Mouse (Mus musculus) neural tube, embryonic 11.5 days (tissue): Measurements from ENCODE around the gene Lnpep. TPM values are rescaled to one million over a fixed set of nuclear protein-coding genes. Genes with fewer than 3 reads are reported as not detected.

ENCODE experiments used
- ATAC-seq: fragments of 200-750 bp; cut with Nextera tagmentation; 2 replicates; pipeline ENCODE4 v1.8.0; 2017; ENCODE audit warnings: moderate number of reproducible peaks, mild to moderate bottlenecking, moderate TSS enrichment, moderate library complexity; ENCODE audit not compliant: insufficient read depth, low FRiP score, low TSS enrichment
- DNase-seq: peaks from one replicate; pipeline ENCODE4 v3.0.0-alpha.2; 2015; ENCODE audit warnings: low spot score
- H3K27ac ChIP-seq: fragments of 300-500 bp; sonication (generic); 2 replicates; pipeline ENCODE4 v1.5.1; 2014; ENCODE audit warnings: low read depth, mild to moderate bottlenecking, low read length
- H3K27me3 ChIP-seq: fragments of 300-500 bp; sonication (generic); 2 replicates; pipeline ENCODE4 v1.6.1; 2014; ENCODE audit warnings: mild to moderate bottlenecking, low read length, mixed read lengths; ENCODE audit not compliant: control insufficient read depth, insufficient read depth
- H3K36me3 ChIP-seq: fragments of 300-500 bp; sonication (generic); 2 replicates; pipeline ENCODE4 v1.6.1; 2014; ENCODE audit warnings: mild to moderate bottlenecking, low read length, moderate library complexity, mixed read lengths; ENCODE audit not compliant: control insufficient read depth, insufficient read depth
- H3K4me1 ChIP-seq: fragments of 300-500 bp; sonication (generic); 2 replicates; pipeline ENCODE4 v1.6.1; 2014; ENCODE audit warnings: low read length, mixed read lengths; ENCODE audit not compliant: control insufficient read depth, insufficient read depth
- H3K4me2 ChIP-seq: fragments of 300-500 bp; sonication (generic); 2 replicates; pipeline ENCODE4 v1.6.1; 2014; ENCODE audit warnings: low read depth, mild to moderate bottlenecking, moderate library complexity
- H3K4me3 ChIP-seq: fragments of 300-500 bp; sonication (generic); 2 replicates; pipeline ENCODE4 v1.5.1; 2014; ENCODE audit warnings: low read depth, low read length
- H3K9ac ChIP-seq: fragments of 300-500 bp; sonication (generic); 2 replicates; pipeline ENCODE4 v1.6.1; 2014; ENCODE audit warnings: mild to moderate bottlenecking, low read length
- H3K9me3 ChIP-seq: fragments of 300-500 bp; sonication (generic); 2 replicates; pipeline ENCODE4 v1.6.1; 2016; ENCODE audit warnings: low read length; ENCODE audit not compliant: control insufficient read depth
- WGBS: fragments of 180-500 bp; shearing (Covaris S2); extraction: QIAGEN DNeasy Blood & Tissue Kit; methylation state at CpG from one replicate; pipeline ENCODE4 v1.1.7; 2014; 5-methylcytosine and 5-hydroxymethylcytosine counted together
- polyA plus RNA-seq: library from polyadenylated mRNA; unstranded; fragments of >200 nt; fragmentation: Nextera tagmentation; extraction: Ambion mirVana; gene quantifications from 2 replicates; pipeline ENCODE4 v1.2.1, GENCODE M21; 2014

Gene Lnpep
- polyA plus RNA-seq, 1 experiment from 2014 or later = 6.8 TPM

DNA sequence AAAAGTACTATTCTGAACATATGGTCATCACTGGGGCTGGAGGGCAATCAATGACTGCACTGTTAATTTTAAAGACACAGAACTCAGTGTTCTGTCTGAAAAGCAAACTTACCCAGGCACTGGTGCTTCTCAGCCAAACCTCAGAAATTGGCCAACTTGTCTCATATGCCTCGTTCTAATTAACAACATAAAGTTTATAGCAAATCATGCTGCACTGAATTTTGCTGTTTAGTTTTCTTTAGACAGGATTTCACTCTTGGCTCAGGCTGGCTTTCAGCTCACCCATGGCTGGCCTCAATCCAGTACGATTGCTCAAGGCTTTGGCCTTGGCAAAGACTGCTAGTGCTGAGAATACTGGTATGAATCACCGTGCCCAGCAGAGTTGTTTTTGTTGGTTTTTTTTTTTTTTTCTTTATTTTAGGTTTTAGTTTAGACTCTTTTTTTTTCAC lies 24.0 kb downstream of the Lnpep start:
- no peaks in the 10 kb centered on the region for H3K27me3 ChIP-seq
- no peak overlapping the region for H3K9ac ChIP-seq
- no peaks in the 10 kb centered on the region for H3K36me3 ChIP-seq
- ATAC-seq (no peak), DNase-seq (no peak)
- no peaks in the 10 kb centered on the region for H3K4me1 ChIP-seq
- 76% methylated on average over 3 of the region's 3 CpGs for WGBS
- H3K4me2 ChIP-seq = no peak overlapping the region
- no peaks in the 10 kb centered on the region for H3K9me3 ChIP-seq
- no peak overlapping the region for H3K4me3 ChIP-seq
- no peak overlapping the region for H3K27ac ChIP-seq

DNA sequence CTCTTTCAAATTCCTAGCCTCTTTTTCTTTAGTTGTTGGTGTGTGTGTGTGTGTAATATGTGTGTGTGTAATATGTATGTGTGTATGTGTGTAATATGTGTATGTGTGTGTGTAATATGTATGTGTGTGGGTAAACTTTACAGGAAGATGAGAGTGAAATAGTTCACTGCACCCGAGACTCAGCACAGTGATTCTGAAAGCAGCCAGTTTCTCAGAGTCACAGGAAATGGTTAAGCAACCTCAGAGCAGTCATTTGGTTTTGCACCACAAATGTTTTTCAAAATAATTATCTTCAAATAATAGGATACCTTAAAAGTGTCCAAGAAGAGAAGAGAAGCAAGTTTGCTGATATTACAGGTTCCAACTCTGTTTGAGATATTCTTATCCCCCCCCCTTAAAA lies 24.8 kb downstream of the Lnpep start:
- no peak overlapping the region for H3K4me2 ChIP-seq
- no peak for DNase-seq
- no peaks in the 10 kb centered on the region for H3K27me3 ChIP-seq
- H3K4me3 ChIP-seq = no peak overlapping the region
- no peaks in the 10 kb centered on the region for H3K36me3 ChIP-seq
- no peak for ATAC-seq
- no peaks in the 10 kb centered on the region for H3K9me3 ChIP-seq
- no peak overlapping the region for H3K9ac ChIP-seq
- 83% methylated on average over 1 of the region's 1 CpGs for WGBS
- no peak overlapping the region for H3K27ac ChIP-seq
- no peaks in the 10 kb centered on the region for H3K4me1 ChIP-seq

DNA sequence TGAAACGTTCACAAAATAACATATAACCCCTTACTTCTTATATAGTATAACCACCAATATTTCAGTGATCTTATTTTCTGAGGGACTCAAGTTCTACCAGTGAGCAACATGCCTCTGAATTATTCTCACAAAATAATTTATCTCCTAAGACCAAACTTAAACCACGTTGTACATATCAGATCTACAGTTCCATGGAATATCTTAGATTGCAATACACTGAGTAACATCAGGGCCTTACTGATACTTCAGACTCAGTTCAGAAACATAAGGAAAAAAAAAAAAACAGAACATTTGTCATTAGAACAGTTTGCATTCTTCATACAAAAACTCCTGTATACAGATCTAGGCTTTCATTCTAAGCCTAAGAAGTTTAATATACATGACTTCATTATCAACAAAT lies 26.5 kb downstream of the Lnpep start:
- no peaks in the 10 kb centered on the region for H3K4me1 ChIP-seq
- no peak for DNase-seq
- ATAC-seq = no peak
- H3K36me3 ChIP-seq = no peaks in the 10 kb centered on the region
- 88% methylated on average over 2 of the region's 2 CpGs for WGBS
- no peaks in the 10 kb centered on the region for H3K27me3 ChIP-seq
- no peak overlapping the region for H3K9ac ChIP-seq
- no peak overlapping the region for H3K27ac ChIP-seq
- H3K4me2 ChIP-seq = no peak overlapping the region
- no peaks in the 10 kb centered on the region for H3K9me3 ChIP-seq
- no peak overlapping the region for H3K4me3 ChIP-seq

DNA sequence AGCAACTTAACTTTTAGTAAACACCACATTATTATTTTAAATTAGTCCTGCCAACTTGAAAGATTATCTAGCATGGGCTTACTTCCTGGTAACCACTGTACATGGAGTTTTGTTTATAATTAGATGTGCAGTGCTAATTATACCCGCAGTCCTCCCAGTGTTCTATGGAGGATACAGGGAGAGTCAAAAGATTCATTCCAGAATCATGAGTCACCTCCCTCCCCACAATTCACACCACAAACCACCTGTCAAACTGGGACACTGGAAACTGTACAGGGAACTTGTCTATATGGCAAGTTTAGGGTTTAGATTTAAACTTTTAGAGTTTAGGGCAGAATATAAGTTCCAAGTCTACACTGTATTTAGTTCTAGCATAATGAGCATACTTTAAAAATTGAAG lies 31.9 kb downstream of the Lnpep start:
- Histone ChIP-seq H3K9me3 (no peaks in the 10 kb centered on the region), H3K4me3 (no peak overlapping the region), H3K27ac (no peak overlapping the region), H3K27me3 (no peaks in the 10 kb centered on the region), H3K36me3 (no peaks in the 10 kb centered on the region), H3K4me1 (no peaks in the 10 kb centered on the region), H3K4me2 (no peak overlapping the region), H3K9ac (no peak overlapping the region)
- DNase-seq (no peak), ATAC-seq (no peak)
- WGBS = 95% methylated on average over 1 of the region's 1 CpGs

DNA sequence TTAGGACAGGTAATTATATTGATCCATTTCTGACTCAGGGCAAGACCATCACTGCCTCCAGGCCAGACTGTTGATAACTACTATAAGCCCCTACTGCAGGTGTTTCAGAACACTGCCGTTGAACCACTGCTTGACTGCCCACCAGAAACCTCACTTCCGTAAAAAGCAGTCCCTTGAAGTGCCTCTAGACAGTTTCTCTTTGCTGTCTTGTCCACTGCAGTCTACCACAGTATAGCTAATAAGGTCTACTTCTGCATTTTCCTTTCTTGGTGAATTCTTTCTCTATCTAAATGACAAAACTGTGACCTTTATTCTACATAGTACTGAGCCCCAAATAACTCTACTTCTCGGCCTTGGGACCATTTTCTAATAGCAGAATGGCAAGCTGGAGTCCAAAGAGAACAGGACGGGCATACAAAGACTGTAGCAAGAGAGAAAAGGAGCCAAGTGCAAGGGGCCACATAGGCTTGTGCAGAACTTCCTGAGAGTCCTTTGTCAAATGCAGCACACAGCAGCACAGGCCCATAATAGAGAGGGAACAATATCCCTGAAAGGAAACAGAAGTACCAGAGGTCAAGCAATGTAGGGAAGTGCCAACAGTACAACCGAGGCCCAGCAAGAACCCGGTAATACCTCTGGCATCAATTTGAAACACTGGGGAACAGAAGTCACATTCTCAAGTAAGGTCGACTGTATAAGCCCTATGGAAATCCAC lies 37.4 kb downstream of the Lnpep start:
- H3K9me3 ChIP-seq = no peaks in the 10 kb centered on the region
- no peak overlapping the region for H3K4me3 ChIP-seq
- no peak overlapping the region for H3K27ac ChIP-seq
- DNase-seq = no peak
- no peak overlapping the region for H3K9ac ChIP-seq
- no peak for ATAC-seq
- no peak overlapping the region for H3K4me2 ChIP-seq
- H3K36me3 ChIP-seq = no peaks in the 10 kb centered on the region
- no peaks in the 10 kb centered on the region for H3K27me3 ChIP-seq
- 77% methylated on average over 7 of the region's 7 CpGs for WGBS
- no peaks in the 10 kb centered on the region for H3K4me1 ChIP-seq

DNA sequence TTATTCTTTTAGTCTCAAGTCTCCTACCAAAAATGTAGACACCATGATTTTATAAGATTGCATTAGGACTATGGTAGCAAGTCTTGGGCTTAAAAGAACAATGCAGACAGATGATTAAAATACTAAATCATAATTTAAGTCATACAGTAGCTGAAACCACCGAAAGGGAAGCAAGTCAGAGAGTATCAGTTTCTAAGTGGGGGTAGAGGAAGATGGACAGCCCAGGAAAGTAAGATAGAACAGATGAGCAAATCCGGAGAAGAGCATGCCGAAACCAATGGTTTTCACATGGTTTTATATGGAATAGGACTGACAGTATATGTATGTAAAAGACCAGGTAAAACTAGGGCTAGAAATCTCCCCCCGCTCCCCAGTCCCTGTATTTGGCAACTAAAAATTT lies 39.7 kb downstream of the Lnpep start:
- Histone ChIP-seq H3K9ac (no peak overlapping the region), H3K4me3 (no peak overlapping the region), H3K36me3 (no peaks in the 10 kb centered on the region), H3K27me3 (no peaks in the 10 kb centered on the region), H3K27ac (no peak overlapping the region), H3K4me1 (no peaks in the 10 kb centered on the region), H3K9me3 (no peaks in the 10 kb centered on the region), H3K4me2 (no peak overlapping the region)
- no peak for DNase-seq
- ATAC-seq = no peak
- WGBS = 94% methylated on average over 4 of the region's 4 CpGs

DNA sequence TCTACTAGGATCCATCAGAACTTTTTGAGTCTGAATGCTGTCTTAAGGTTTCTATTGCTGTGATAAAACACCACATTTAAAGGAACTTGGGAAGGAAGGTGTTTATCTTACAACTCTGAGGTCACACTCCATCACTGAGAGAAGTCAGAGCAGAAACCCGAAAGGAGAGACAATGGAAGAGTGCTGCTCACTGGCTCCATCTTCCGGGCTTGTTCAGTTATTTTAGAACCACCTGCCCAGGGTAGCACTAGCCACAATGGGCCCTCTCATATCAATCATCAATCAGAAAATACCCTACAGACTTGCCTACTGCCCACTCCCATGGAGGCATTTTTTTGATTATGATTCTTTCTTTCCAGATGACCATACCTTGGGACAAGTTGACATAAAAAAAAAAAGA lies 41.0 kb downstream of the Lnpep start:
- Histone ChIP-seq H3K4me3 (no peak overlapping the region), H3K4me1 (no peaks in the 10 kb centered on the region), H3K27me3 (no peaks in the 10 kb centered on the region), H3K27ac (no peak overlapping the region), H3K9me3 (no peaks in the 10 kb centered on the region), H3K36me3 (peaks cover 3% of the 10 kb centered on the region; the same call in 1 of the 2 replicates), H3K9ac (no peak overlapping the region), H3K4me2 (no peak overlapping the region)
- no peak for ATAC-seq
- DNase-seq = no peak
- WGBS = 60% methylated on average over 2 of the region's 2 CpGs

DNA sequence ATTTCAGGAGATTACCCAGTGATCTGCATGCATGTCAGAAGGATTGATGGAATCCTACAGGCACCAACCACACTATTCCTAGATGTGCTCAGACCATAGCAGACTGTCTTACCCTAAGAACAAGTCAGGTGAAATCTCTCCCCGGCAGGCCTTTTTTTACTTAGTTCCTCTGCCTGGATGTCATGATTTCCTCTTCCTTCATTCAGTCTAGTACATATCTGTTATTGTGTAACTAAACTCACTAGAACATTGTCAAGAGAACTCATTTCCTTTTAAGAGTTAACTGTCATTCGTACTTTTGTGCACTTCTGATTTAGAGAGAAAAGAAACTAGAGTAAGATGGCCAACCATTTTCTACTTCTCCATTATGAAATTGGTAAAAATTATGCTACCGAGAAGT lies 43.6 kb downstream of the Lnpep start:
- Histone ChIP-seq H3K9me3 (no peaks in the 10 kb centered on the region), H3K9ac (no peak overlapping the region), H3K36me3 (peaks cover 3% of the 10 kb centered on the region; the same call in 1 of the 2 replicates), H3K4me1 (no peaks in the 10 kb centered on the region), H3K4me2 (no peak overlapping the region), H3K27ac (no peak overlapping the region), H3K4me3 (no peak overlapping the region), H3K27me3 (no peaks in the 10 kb centered on the region)
- no peak for DNase-seq
- WGBS = 93% methylated on average over 3 of the region's 3 CpGs
- ATAC-seq = no peak

DNA sequence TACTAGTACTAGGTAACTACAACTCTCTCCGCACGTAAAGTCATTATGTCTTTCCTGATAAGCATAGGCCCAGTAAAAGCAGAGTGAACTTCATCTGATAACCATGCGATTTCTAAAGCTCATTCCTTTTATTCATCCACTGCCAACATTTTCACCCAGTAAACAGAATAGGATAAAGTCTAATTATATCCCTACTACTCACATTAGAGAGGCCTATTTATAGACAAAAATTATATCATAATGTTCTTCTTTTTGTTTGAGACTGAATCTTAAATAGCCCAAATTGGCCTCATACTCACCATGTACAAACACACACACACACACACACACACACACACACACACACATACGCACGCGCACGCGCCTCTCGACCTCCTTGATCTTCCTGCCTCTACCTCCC lies 48.5 kb downstream of the Lnpep start:
- no peak overlapping the region for H3K4me2 ChIP-seq
- no peak overlapping the region for H3K4me3 ChIP-seq
- WGBS = 95% methylated on average over 9 of the region's 9 CpGs
- H3K36me3 ChIP-seq = peaks cover 9% of the 10 kb centered on the region
- H3K27me3 ChIP-seq = no peaks in the 10 kb centered on the region
- H3K4me1 ChIP-seq = no peaks in the 10 kb centered on the region
- no peak overlapping the region for H3K9ac ChIP-seq
- no peaks in the 10 kb centered on the region for H3K9me3 ChIP-seq
- DNase-seq (no peak), ATAC-seq (no peak)
- H3K27ac ChIP-seq = no peak overlapping the region
